Comparison of ENCODE assay signal across 24 mouse cellular contexts in the genomic region with DNA sequence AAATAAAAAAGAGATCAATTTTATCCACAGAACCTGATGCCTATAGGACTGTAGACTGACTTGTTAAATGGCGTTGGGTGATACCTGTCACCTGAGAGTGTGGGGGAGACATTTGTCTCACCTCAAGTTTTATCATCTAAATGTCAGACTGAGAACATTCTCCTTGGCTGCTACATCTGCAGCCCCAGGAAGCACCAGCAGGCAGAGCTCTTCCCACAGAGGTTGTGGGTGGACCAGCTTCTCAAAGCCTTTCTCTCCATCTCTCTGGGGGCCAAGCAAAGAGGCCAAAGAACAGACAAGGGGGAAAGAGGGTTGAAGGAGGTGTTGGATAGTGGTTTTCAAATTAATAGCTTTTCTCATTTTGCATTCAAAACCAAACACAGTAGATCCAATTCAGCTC.
DNase-seq lines count a peak whose midpoint lies in the region; ATAC-seq and TF ChIP-seq lines count a peak whose summit lies in the region.
"Had no signal": no experiment of that assay in that cellular context is flagged by ENCODE, and none has a peak within 500 bp of the region (broad histone marks: within the 10 kb centered on the region; RNA-seq: fewer than 3 reads in every experiment).

No protein-coding gene starts in this region.

- no peak for ATAC-seq in forebrain, postnatal 0 days
- ATAC-seq in forebrain, embryonic 11.5 days (replicated peaks; ENCODE audit: low FRiP score): no peak
- ATAC-seq in hindbrain, postnatal 0 days: no peak
- ATAC-seq in hindbrain, embryonic 14.5 days (ENCODE audit: low FRiP score): no peak
- ATAC-seq in midbrain, postnatal 0 days (ENCODE audit: low FRiP score): no peak
- no peak for ATAC-seq in midbrain, embryonic 13.5 days
- ATAC-seq: CD4-positive, CD25-positive, alpha-beta regulatory T cell, adult 4 months; forebrain, embryonic 15.5 days; inflammation-experienced regulatory T-cells, adult 6 months had no signal

- H3K9ac ChIP-seq in forebrain, postnatal 0 days: no peak overlapping the region
- H3K9ac ChIP-seq in forebrain, embryonic 11.5 days (ENCODE audit: low read length): no peak overlapping the region
- no peak overlapping the region for H3K9ac ChIP-seq in hindbrain, postnatal 0 days (replicated peaks; ENCODE audit: low read length)
- H3K9ac ChIP-seq in hindbrain, embryonic 14.5 days: no peak overlapping the region
- H3K9ac ChIP-seq in midbrain, postnatal 0 days (replicated peaks; ENCODE audit: low read length, poor library complexity, severe bottlenecking): no peak overlapping the region
- H3K9ac ChIP-seq in midbrain, embryonic 13.5 days (replicated peaks): no peak overlapping the region
- H3K9ac ChIP-seq: embryonic facial prominence, embryonic 15.5 days; forebrain, embryonic 15.5 days; hindbrain, embryonic 15.5 days had no signal

- WGBS in forebrain, postnatal 0 days: 77% methylated on average over 1 of the region's 1 CpGs
- 87% methylated on average over 1 of the region's 1 CpGs for WGBS in forebrain, embryonic 11.5 days
- WGBS in hindbrain, postnatal 0 days: 82% methylated on average over 1 of the region's 1 CpGs
- WGBS in hindbrain, embryonic 14.5 days: 87% methylated on average over 1 of the region's 1 CpGs
- 91% methylated on average over 1 of the region's 1 CpGs for WGBS in midbrain, postnatal 0 days
- 91% methylated on average over 1 of the region's 1 CpGs for WGBS in midbrain, embryonic 13.5 days

- no peaks in the 10 kb centered on the region for H3K9me3 ChIP-seq in forebrain, postnatal 0 days (ENCODE audit: low read length)
- no peaks in the 10 kb centered on the region for H3K9me3 ChIP-seq in forebrain, embryonic 11.5 days (ENCODE audit: control insufficient read depth, low read length)
- no peaks in the 10 kb centered on the region for H3K9me3 ChIP-seq in hindbrain, postnatal 0 days (ENCODE audit: low read length)
- H3K9me3 ChIP-seq in hindbrain, embryonic 14.5 days (ENCODE audit: control insufficient read depth, low read length): no peaks in the 10 kb centered on the region
- no peaks in the 10 kb centered on the region for H3K9me3 ChIP-seq in midbrain, postnatal 0 days (ENCODE audit: low read length)
- H3K9me3 ChIP-seq in midbrain, embryonic 13.5 days: no peaks in the 10 kb centered on the region
- H3K9me3 ChIP-seq: embryonic facial prominence, embryonic 15.5 days; forebrain, embryonic 10.5 days; forebrain, embryonic 15.5 days; hindbrain, embryonic 10.5 days; hindbrain, embryonic 15.5 days had no signal

- DNase-seq in forebrain, postnatal 0 days: no peak
- DNase-seq in forebrain, embryonic 11.5 days (ENCODE audit: low spot score): no peak
- no peak for DNase-seq in hindbrain, postnatal 0 days (ENCODE audit: low spot score)
- no peak for DNase-seq in hindbrain, embryonic 14.5 days (ENCODE audit: low spot score)
- DNase-seq in midbrain, postnatal 0 days (ENCODE audit: low spot score): no peak
- no peak for DNase-seq in testis, postnatal 10 days (ENCODE audit: low spot score)
- DNase-seq: adrenal gland, postnatal 10 days; B cell, adult 2 months; cerebellum, adult 18-20 months; cerebellum, postnatal 10 days; embryo, embryonic 11 days; gastrocnemius, adult 2 months; gastrocnemius, postnatal 25 days; heart, postnatal 14 days had no signal

- TF ChIP-seq CTCF in forebrain, postnatal 0 days (IDR thresholded peaks at IDR 0.05; ENCODE audit: low read depth): 0 out of 2 replicates have a peak, but pooled peaks have one; percentile 9
- TF ChIP-seq CTCF in hindbrain, postnatal 0 days (IDR thresholded peaks at IDR 0.05; ENCODE audit: low read depth): peak; percentile 22; the same call in 1 of the 2 replicates
- peak; percentile 43 for TF ChIP-seq CTCF in midbrain, postnatal 0 days (IDR thresholded peaks at IDR 0.05)

- H3K36me3 ChIP-seq in forebrain, postnatal 0 days (ENCODE audit: insufficient read depth): no peaks in the 10 kb centered on the region
- no peaks in the 10 kb centered on the region for H3K36me3 ChIP-seq in forebrain, embryonic 11.5 days (ENCODE audit: control insufficient read depth, insufficient read depth, low read length)
- no peaks in the 10 kb centered on the region for H3K36me3 ChIP-seq in hindbrain, postnatal 0 days (ENCODE audit: insufficient read depth, low read length)
- no peaks in the 10 kb centered on the region for H3K36me3 ChIP-seq in hindbrain, embryonic 14.5 days (replicated peaks; ENCODE audit: control insufficient read depth, insufficient read depth)
- H3K36me3 ChIP-seq in midbrain, postnatal 0 days (ENCODE audit: insufficient read depth, low read length): no peaks in the 10 kb centered on the region
- H3K36me3 ChIP-seq in midbrain, embryonic 13.5 days: no peaks in the 10 kb centered on the region
- H3K36me3 ChIP-seq: embryonic facial prominence, embryonic 15.5 days; forebrain, embryonic 10.5 days; forebrain, embryonic 15.5 days; G1E; hindbrain, embryonic 10.5 days; hindbrain, embryonic 15.5 days had no signal

- H3K4me3 ChIP-seq in forebrain, postnatal 0 days (ENCODE audit: low read depth, low read length): no peak overlapping the region
- no peak overlapping the region for H3K4me3 ChIP-seq in forebrain, embryonic 11.5 days (ENCODE audit: low read depth, low read length)
- H3K4me3 ChIP-seq in hindbrain, postnatal 0 days (ENCODE audit: low read length): no peak overlapping the region
- no peak overlapping the region for H3K4me3 ChIP-seq in hindbrain, embryonic 14.5 days (replicated peaks; ENCODE audit: low read length)
- H3K4me3 ChIP-seq in midbrain, postnatal 0 days (ENCODE audit: low read depth, low read length): no peak overlapping the region
- no peak overlapping the region for H3K4me3 ChIP-seq in midbrain, embryonic 13.5 days (replicated peaks)
- H3K4me3 ChIP-seq: embryonic facial prominence, embryonic 15.5 days; erythroblast, embryonic 14.5 days; forebrain, embryonic 10.5 days; forebrain, embryonic 15.5 days; gastrocnemius, adult 2 months; hindbrain, embryonic 10.5 days; hindbrain, embryonic 15.5 days had no signal

- no peaks in the 10 kb centered on the region for H3K27me3 ChIP-seq in forebrain, postnatal 0 days (ENCODE audit: insufficient read depth, low read length)
- H3K27me3 ChIP-seq in forebrain, embryonic 11.5 days (ENCODE audit: control insufficient read depth, insufficient read depth, low read length): no peaks in the 10 kb centered on the region
- no peaks in the 10 kb centered on the region for H3K27me3 ChIP-seq in hindbrain, postnatal 0 days (ENCODE audit: insufficient read depth, low read length)
- H3K27me3 ChIP-seq in hindbrain, embryonic 14.5 days (ENCODE audit: control insufficient read depth, insufficient read depth, low read length): no peaks in the 10 kb centered on the region
- H3K27me3 ChIP-seq in midbrain, postnatal 0 days (ENCODE audit: insufficient read depth, low read length): no peaks in the 10 kb centered on the region
- H3K27me3 ChIP-seq in midbrain, embryonic 13.5 days: no peaks in the 10 kb centered on the region
- H3K27me3 ChIP-seq: embryonic facial prominence, embryonic 15.5 days; forebrain, embryonic 15.5 days; hindbrain, embryonic 15.5 days had no signal

- H3K27ac ChIP-seq in forebrain, postnatal 0 days (ENCODE audit: low read depth, low read length): no peak overlapping the region
- no peak overlapping the region for H3K27ac ChIP-seq in forebrain, embryonic 11.5 days (ENCODE audit: low read depth, low read length)
- H3K27ac ChIP-seq in hindbrain, postnatal 0 days: no peak overlapping the region
- no peak overlapping the region for H3K27ac ChIP-seq in hindbrain, embryonic 14.5 days
- H3K27ac ChIP-seq in midbrain, postnatal 0 days (ENCODE audit: low read depth, low read length): no peak overlapping the region
- no peak overlapping the region for H3K27ac ChIP-seq in midbrain, embryonic 13.5 days
- H3K27ac ChIP-seq: embryonic facial prominence, embryonic 15.5 days; forebrain, embryonic 10.5 days; forebrain, embryonic 15.5 days; gastrocnemius, adult 2 months; hindbrain, embryonic 10.5 days; hindbrain, embryonic 15.5 days had no signal

- no peak overlapping the region for H3K4me2 ChIP-seq in forebrain, postnatal 0 days (ENCODE audit: low read depth)
- H3K4me2 ChIP-seq in forebrain, embryonic 11.5 days (ENCODE audit: low read depth, low read length, severe bottlenecking): no peak overlapping the region
- H3K4me2 ChIP-seq in hindbrain, postnatal 0 days (ENCODE audit: low read depth, low read length): no peak overlapping the region
- no peak overlapping the region for H3K4me2 ChIP-seq in hindbrain, embryonic 14.5 days (replicated peaks)
- H3K4me2 ChIP-seq in midbrain, postnatal 0 days (ENCODE audit: low read depth, low read length, poor library complexity, severe bottlenecking): no peak overlapping the region
- H3K4me2 ChIP-seq in midbrain, embryonic 13.5 days (replicated peaks): no peak overlapping the region
- H3K4me2 ChIP-seq: embryonic facial prominence, embryonic 15.5 days; forebrain, embryonic 15.5 days; hindbrain, embryonic 15.5 days had no signal

- no peaks in the 10 kb centered on the region for H3K4me1 ChIP-seq in forebrain, postnatal 0 days (ENCODE audit: insufficient read depth)
- H3K4me1 ChIP-seq in forebrain, embryonic 11.5 days (replicated peaks; ENCODE audit: control insufficient read depth, insufficient read depth, low read length): no peaks in the 10 kb centered on the region
- H3K4me1 ChIP-seq in hindbrain, postnatal 0 days (ENCODE audit: insufficient read depth, low read length): no peaks in the 10 kb centered on the region
- H3K4me1 ChIP-seq in hindbrain, embryonic 14.5 days (replicated peaks; ENCODE audit: control insufficient read depth, insufficient read depth, low read length): no peaks in the 10 kb centered on the region
- no peaks in the 10 kb centered on the region for H3K4me1 ChIP-seq in midbrain, postnatal 0 days (ENCODE audit: insufficient read depth, low read length)
- H3K4me1 ChIP-seq in midbrain, embryonic 13.5 days (replicated peaks): no peaks in the 10 kb centered on the region
- H3K4me1 ChIP-seq: embryonic facial prominence, embryonic 15.5 days; forebrain, embryonic 10.5 days; forebrain, embryonic 15.5 days; hindbrain, embryonic 10.5 days; hindbrain, embryonic 15.5 days had no signal
